Mouse (Mus musculus) embryo, embryonic 11.5 days (tissue): ENCODE data around the gene Mrpl58.
A peak's percentile ranks its signal among the peaks of the same experiment; 100 is the strongest.
"Not testable (repeated sequence)": the region's sequence is repeated elsewhere in the genome, so short reads cannot be mapped to it uniquely, and the experiment has no call there.

ENCODE experiments used
- DNase-seq: peaks from one replicate; pipeline ENCODE4 v3.0.0-alpha.2; 2012; ENCODE audit warnings: low read depth, low spot score

The Mrpl58 gene

GRCm38 (mm10) chr11:115427482-115428331 is 24.2 kb downstream of the Mrpl58 start:
- DNase-seq, result peak; percentile 80

- no peak for DNase-seq
Measured at GRCm38 (mm10) chr11:115429307-115429706, 25.8 kb downstream of the Mrpl58 start.

DNA sequence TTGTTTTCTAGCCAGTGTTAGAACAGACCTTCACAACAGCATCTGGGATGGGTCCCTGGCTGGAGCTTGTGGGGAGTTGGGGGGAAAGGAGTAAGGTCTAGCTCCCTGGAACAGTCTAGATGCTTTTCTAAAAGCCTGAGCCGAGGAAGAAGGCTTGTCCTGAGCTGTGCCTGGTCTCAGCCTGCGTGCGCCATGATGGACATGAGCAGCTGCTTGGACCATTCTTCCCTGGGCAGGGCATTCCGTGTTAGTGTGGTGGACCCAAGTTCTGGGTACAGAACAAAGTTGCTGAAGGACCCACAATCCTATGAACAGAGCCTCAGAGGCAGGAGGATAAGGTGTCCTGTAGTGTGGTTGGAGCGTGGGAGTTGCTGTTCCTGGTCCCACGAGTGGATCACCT is 27.0 kb downstream of the Mrpl58 start:
- DNase-seq, result no peak

- DNase-seq, result no peak
Measured at GRCm38 (mm10) chr11:115432814-115433213, 29.3 kb downstream of the Mrpl58 start.

DNA sequence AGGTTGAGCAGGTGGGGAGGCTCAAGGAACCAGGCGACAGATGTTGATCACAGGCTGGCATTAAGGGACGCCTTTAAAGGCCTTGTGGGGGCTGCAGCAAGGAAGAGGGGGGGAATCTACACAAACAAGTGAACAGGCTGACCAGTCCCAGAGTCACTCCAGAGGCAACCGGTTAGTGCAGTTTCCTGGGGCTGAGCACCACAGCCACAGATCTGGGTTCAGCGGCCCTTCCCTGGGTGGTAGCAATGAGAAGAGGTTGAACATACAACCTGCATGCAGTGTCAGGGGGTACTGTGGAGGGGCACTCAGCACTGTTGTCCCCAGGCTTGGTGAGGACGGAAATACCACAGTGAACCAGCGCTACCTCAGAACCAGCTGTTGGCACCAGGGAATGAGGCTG is 29.8 kb downstream of the Mrpl58 start:
- no peak for DNase-seq

DNA sequence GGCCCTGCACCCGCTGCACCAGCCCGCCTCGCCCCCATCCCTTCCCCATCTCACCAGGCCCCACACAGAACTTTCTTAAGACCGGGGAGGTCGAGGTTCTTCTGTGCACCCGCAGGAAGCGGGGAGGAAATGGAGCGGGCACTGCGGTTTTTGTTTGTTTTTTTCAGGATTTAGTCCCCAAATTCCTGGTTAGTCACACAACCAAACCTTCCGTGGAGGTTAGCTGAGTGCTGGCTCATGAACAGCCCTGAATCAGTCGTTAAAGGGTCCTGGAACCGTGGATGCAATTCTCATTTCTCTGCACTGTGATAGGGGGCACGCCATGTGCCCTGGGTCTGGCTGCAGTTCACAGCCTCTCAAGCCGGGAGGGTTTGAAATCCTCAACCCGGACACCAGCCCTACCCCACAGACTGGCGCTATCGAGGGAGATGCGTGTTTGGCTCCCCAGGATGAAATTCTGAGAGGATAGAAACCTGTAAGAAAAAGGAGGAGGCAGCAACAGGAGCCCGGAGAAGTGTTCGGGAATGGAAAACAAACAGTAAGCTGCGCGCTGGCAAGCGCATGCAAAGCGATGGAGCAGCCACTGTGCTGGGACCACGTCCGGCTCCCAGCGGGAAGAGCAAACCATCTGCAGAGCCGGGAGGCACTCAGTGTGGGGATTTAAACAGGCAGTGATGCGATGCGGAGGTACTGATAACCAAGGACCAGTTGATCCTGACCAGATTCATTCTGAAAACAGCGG is 32.2 kb downstream of the Mrpl58 start:
- no peak for DNase-seq

DNA sequence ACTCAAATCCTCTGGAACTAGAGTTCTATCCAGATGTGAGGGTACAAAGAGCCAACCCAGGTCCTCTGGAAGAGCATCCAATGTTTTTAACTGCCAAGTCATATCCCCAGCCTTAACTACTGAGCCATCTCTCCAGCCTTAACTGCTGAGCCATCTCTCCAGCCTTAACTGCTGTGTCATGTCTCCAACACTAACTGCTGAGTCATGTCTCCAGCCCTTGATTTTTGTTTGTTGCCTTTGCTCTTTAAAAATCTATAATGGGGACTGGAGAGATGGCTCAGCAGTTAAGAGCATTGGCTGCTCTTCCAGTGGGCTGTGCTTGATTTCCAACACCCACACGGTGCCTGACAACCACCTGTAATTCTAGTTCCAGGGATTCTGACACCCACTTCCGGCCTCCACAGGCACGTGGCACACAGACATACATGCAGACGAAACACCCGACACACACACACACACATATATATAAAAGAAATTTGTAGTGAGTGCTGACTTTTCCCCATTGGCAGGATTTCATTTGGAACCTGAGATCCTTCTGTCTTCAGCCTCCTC is 34.1 kb downstream of the Mrpl58 start:
- DNase-seq, result no peak

DNA sequence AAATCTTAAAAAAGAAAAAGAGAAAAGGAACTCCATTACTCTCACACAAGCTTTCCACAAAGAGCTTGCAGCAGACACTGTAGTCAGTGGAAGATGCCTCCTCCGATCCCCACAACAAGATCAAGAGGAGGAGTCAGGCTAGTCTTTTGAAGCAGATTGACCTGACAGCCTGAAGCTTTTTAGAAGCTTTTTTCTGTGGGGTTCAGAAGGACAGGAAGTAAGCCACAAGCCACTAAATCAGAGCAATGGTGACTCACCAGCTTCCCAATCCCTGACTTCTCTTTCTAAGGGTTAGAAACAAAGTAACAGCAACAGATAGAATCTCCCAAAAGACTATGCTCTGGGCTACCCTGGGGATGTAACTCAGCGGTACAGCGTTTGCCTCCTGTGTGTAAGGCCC is 35.8 kb downstream of the Mrpl58 start:
- no peak for DNase-seq

- DNase-seq, result no peak
Measured at GRCm38 (mm10) chr11:115439906-115440595, 36.5 kb downstream of the Mrpl58 start, which contains the start of gene Trim80. Gene Trim80 (plus strand): TSS chr11:115440545.

- no peak for DNase-seq
Measured at GRCm38 (mm10) chr11:115441417-115441816, 37.9 kb downstream of the Mrpl58 start.

DNA sequence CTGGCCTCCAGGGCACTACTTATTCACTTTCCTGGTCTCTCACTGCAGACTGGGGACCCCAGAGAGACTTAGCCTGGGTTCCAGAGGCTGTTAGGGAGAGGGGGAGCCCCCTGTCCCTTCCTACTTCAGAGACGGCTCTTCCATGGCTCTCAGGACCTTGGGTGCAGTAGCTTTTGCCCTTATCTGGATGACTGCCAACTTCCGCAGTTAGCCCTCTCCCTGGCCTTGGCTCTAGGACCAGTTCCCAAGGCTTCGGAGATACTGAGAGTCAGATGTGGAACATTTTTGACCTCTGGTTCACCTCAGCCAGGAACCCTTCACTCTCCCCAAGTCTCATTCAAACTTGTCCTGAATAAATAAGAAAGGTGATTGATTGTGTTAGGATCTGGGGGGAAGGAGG is 43.4 kb downstream of the Mrpl58 start:
- DNase-seq, result no peak

- no peak for DNase-seq
Measured at GRCm38 (mm10) chr11:115447321-115447885, 43.9 kb downstream of the Mrpl58 start.

DNA sequence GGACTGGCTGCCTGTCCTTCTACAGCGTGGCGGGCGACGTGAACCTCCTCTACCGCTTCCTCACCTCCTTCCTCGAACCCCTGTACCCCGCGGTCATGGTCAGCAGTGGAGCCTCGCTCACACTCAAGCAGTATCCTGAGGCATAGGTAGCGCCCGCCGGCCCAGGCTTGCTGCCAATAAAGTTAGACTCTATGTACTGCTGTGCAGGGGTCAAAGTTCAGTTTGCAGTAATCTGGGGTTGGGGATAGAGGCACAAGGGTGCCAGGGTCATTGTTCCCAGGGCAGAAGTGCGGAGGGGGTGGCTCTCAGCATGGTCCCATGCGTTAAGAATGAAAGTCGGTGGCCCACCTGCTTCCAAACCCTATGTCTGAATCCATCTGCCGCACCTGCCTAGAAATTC is 44.5 kb downstream of the Mrpl58 start:
- no peak for DNase-seq

- no peak for DNase-seq
Measured at GRCm38 (mm10) chr11:115448998-115449397, 45.4 kb downstream of the Mrpl58 start.

GRCm38 (mm10) chr11:115450176-115450575 is 46.6 kb downstream of the Mrpl58 start:
- no peak for DNase-seq

DNA sequence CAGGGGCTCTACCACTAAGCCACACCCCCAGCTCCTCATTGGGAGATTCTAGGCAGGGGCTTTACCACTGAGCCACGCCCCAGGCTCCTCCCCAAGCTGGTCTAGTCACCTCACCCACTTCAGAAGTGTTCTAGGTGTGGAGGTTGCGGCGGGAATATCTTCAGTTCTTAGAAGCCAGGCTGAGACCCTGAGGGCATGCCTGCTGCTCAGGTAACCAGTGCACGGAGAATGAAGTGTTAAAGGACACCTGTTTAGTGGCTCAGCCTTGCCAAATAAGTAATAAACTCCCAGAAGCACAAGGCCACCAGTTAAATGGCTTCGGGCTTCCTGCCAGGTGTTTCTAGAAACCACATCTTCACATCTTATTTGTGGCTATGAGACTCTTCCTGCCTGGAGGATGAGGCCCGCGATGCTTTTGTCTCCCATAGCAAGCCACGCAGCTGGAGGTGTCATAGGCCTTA is 48.3 kb downstream of the Mrpl58 start:
- no peak for DNase-seq

GRCm38 (mm10) chr11:115452281-115452860 is 48.8 kb downstream of the Mrpl58 start:
- DNase-seq, result no peak

- DNase-seq, result no peak
Measured at GRCm38 (mm10) chr11:115453306-115453705, 49.8 kb downstream of the Mrpl58 start.

DNA sequence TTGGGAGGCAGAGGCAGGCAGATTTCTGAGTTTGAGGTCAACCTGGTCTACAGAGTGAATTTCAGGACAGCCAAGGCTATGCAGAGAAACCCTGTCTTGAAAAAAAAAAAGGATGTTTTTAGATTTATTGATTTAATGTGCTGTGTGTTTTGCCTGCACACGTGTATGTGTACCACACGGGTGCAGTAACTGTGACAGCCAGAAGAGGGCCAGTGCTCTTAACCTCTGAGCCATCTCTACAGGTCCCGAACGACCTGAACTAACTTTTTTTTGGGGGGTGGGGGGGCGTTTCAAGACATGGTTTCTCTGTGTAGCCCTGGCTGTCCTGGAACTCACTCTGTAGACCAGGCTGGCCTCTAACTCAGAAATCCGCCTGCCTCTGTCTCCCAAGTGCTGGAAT is 51.3 kb downstream of the Mrpl58 start:
- DNase-seq, result not testable (repeated sequence)

GRCm38 (mm10) chr11:115455619-115456018 is 52.1 kb downstream of the Mrpl58 start:
- DNase-seq, result no peak

- DNase-seq, result no peak
Measured at GRCm38 (mm10) chr11:115456182-115456581, 52.6 kb downstream of the Mrpl58 start.
